Mouse (Mus musculus): ENCODE measurements around the gene Dspp. TPM values are rescaled to one million over a fixed set of nuclear protein-coding genes. Genes with fewer than 3 reads are reported as not detected.

The Dspp gene
- total RNA-seq (2012; rRNA removed) (not detected in 2 replicates), total RNA-seq (2014; rRNA removed) (not detected in 2 replicates), polyA plus RNA-seq (2012; ENCODE audit: insufficient read length, low read depth) (not detected in 2 replicates)

GRCm38 (mm10) chr5:104170412-104170811, at the start of gene Dspp:
Dspp (plus strand) TSS chr5:104170712.
- in situ Hi-C loops (cut with MboI; ENCODE audit: low pct_ligation_motif_present, low pct_unique_long_range_greater_than_20kb, low sequenced_read_pairs) = no loop called here

GRCm38 (mm10) chr5:104124016-104124658, 46.4 kb upstream of the Dspp start:
- Histone ChIP-seq H3K4me1 (ENCODE audit: control insufficient read depth in 1 of 2, insufficient read depth in 2 of 2) (no peaks in the 10 kb centered on the region), H3K4me2 (ENCODE audit: insufficient read depth, low read depth, poor library complexity, severe bottlenecking) (no peak overlapping the region), H3K4me3 (replicated peaks in 1 of 3; ENCODE audit: low read depth in 2 of 3, low read length in 2 of 3, poor library complexity in 1 of 3) (no peak overlapping the region), H3K9me3 (replicated peaks; ENCODE audit: low read length) (no peaks in the 10 kb centered on the region), H3K36me3 (replicated peaks in 1 of 2; ENCODE audit: control insufficient read depth in 1 of 2, insufficient read depth in 1 of 2, low read length in 1 of 2) (no peaks in the 10 kb centered on the region), H3K27me3 (replicated peaks) (no peaks in the 10 kb centered on the region), H3K27ac (ENCODE audit: insufficient read depth, low read depth) (no peak overlapping the region), H3K79me2 (replicated peaks; ENCODE audit: control insufficient read depth, extremely low read depth, insufficient read depth, poor library complexity, severe bottlenecking) (no peaks in the 10 kb centered on the region), H3K9ac (ENCODE audit: insufficient read depth, low read depth) (no peak overlapping the region)
- in situ Hi-C loops (cut with MboI; ENCODE audit: low pct_ligation_motif_present, low pct_unique_long_range_greater_than_20kb, low sequenced_read_pairs) = loop anchor here (25.0 kb wide), 1 partner anchor 213 kb away; the partner anchor contains the start of gene Mepe
- DNase-seq (ENCODE audit: extremely low read depth) = no peak
- no peak for TF ChIP-seq ZNF384 (IDR thresholded peaks at IDR 0.05; ENCODE audit: low read depth, low read length)
- dilution Hi-C loops (cut with MboI; ENCODE audit: extremely low pct_ligation_motif_present, extremely low pct_unique_long_range_greater_than_20kb, low sequenced_read_pairs) = no loop called here

More at GRCm38 (mm10) chr5:104170412-104170811, at the start of gene Dspp:
- dilution Hi-C loops (cut with MboI; ENCODE audit: extremely low pct_ligation_motif_present, extremely low pct_unique_long_range_greater_than_20kb, low sequenced_read_pairs) = no loop called here
- H3K4me3 ChIP-seq (replicated peaks in 1 of 3; ENCODE audit: low read depth in 2 of 3, low read length in 2 of 3, poor library complexity in 1 of 3) = no peak within 1 kb of the TSS
- H3K27me3 ChIP-seq (replicated peaks) = no peaks in the 10 kb centered on the region
- H3K4me2 ChIP-seq (ENCODE audit: insufficient read depth, low read depth, poor library complexity, severe bottlenecking) = no peak within 1 kb of the TSS
- no peaks in the 10 kb centered on the region for H3K9me3 ChIP-seq (replicated peaks; ENCODE audit: low read length)
- TF ChIP-seq PAX5 (IDR thresholded peaks at IDR 0.05; ENCODE audit: low read length) (no peak), BHLHE40 (IDR thresholded peaks at IDR 0.05; ENCODE audit: low read depth, low read length) (no peak), SIN3A (IDR thresholded peaks at IDR 0.05; ENCODE audit: low read length) (no peak), CHD2 (IDR thresholded peaks at IDR 0.05; ENCODE audit: low read length) (no peak), MYC (IDR thresholded peaks at IDR 0.05; ENCODE audit: low read depth, low read length) (no peak), HCFC1 (IDR thresholded peaks at IDR 0.05; ENCODE audit: low read depth, low read length) (no peak), TBP (conservative IDR thresholded peaks at IDR 0.05; ENCODE audit: low read depth, low read length) (no peak), CHD1 (IDR thresholded peaks at IDR 0.05; ENCODE audit: low read depth, low read length) (no peak), RAD21 (IDR thresholded peaks at IDR 0.05; ENCODE audit: low read depth, low read length) (no peak), USF2 (conservative IDR thresholded peaks at IDR 0.05; ENCODE audit: low read depth, low read length) (no peak)
- H3K9ac ChIP-seq (ENCODE audit: insufficient read depth, low read depth) = no peak within 1 kb of the TSS
- H3K27ac ChIP-seq (ENCODE audit: insufficient read depth, low read depth) = no peak within 1 kb of the TSS
- no peaks in the 10 kb centered on the region for H3K36me3 ChIP-seq (replicated peaks in 1 of 2; ENCODE audit: control insufficient read depth in 1 of 2, insufficient read depth in 1 of 2, low read length in 1 of 2)
- DNase-seq (ENCODE audit: extremely low read depth) = no peak
- no peaks in the 10 kb centered on the region for H3K4me1 ChIP-seq (ENCODE audit: control insufficient read depth in 1 of 2, insufficient read depth in 2 of 2)
- no peaks in the 10 kb centered on the region for H3K79me2 ChIP-seq (replicated peaks; ENCODE audit: control insufficient read depth, extremely low read depth, insufficient read depth, poor library complexity, severe bottlenecking)

GRCm38 (mm10) chr5:104126561-104127320, 43.8 kb upstream of the Dspp start:
- no peaks in the 10 kb centered on the region for H3K4me1 ChIP-seq (ENCODE audit: control insufficient read depth in 1 of 2, insufficient read depth in 2 of 2)
- no peak overlapping the region for H3K4me3 ChIP-seq (replicated peaks in 1 of 3; ENCODE audit: low read depth in 2 of 3, low read length in 2 of 3, poor library complexity in 1 of 3)
- no peaks in the 10 kb centered on the region for H3K79me2 ChIP-seq (replicated peaks; ENCODE audit: control insufficient read depth, extremely low read depth, insufficient read depth, poor library complexity, severe bottlenecking)
- DNase-seq (ENCODE audit: extremely low read depth) = no peak
- H3K36me3 ChIP-seq (replicated peaks in 1 of 2; ENCODE audit: control insufficient read depth in 1 of 2, insufficient read depth in 1 of 2, low read length in 1 of 2) = no peaks in the 10 kb centered on the region
- no peak overlapping the region for H3K4me2 ChIP-seq (ENCODE audit: insufficient read depth, low read depth, poor library complexity, severe bottlenecking)
- dilution Hi-C loops (cut with MboI; ENCODE audit: extremely low pct_ligation_motif_present, extremely low pct_unique_long_range_greater_than_20kb, low sequenced_read_pairs) = no loop called here
- no peaks in the 10 kb centered on the region for H3K9me3 ChIP-seq (replicated peaks; ENCODE audit: low read length)
- no peak overlapping the region for H3K27ac ChIP-seq (ENCODE audit: insufficient read depth, low read depth)
- no peaks in the 10 kb centered on the region for H3K27me3 ChIP-seq (replicated peaks)
- H3K9ac ChIP-seq (ENCODE audit: insufficient read depth, low read depth) = no peak overlapping the region
- in situ Hi-C loops (cut with MboI; ENCODE audit: low pct_ligation_motif_present, low pct_unique_long_range_greater_than_20kb, low sequenced_read_pairs) = no loop called here
- TF ChIP-seq ZKSCAN1 (IDR thresholded peaks at IDR 0.05; ENCODE audit: borderline replicate concordance, low read depth, low read length) (no peak), POLR2A (IDR thresholded peaks at IDR 0.05; ENCODE audit: low read depth, low read length) (no peak), MAFK (IDR thresholded peaks at IDR 0.05; ENCODE audit: insufficient replicate concordance, low read length) (no peak), MAZ (IDR thresholded peaks at IDR 0.05; ENCODE audit: low read depth, low read length) (no peak), GABPA (IDR thresholded peaks at IDR 0.05; ENCODE audit: insufficient replicate concordance, low read depth, low read length) (no peak), RCOR1 (conservative IDR thresholded peaks at IDR 0.05; ENCODE audit: low read depth, low read length) (no peak), TCF12 (IDR thresholded peaks at IDR 0.05; ENCODE audit: low read depth, low read length) (no peak), E2F4 (IDR thresholded peaks at IDR 0.05; ENCODE audit: insufficient replicate concordance, low read depth, low read length) (no peak), ELF1 (IDR thresholded peaks at IDR 0.05; ENCODE audit: low read depth, low read length) (no peak), JUND (conservative IDR thresholded peaks at IDR 0.05; ENCODE audit: low read depth, low read length) (no peak), NRF1 (IDR thresholded peaks at IDR 0.05; ENCODE audit: low read depth, low read length) (no peak), MAX (IDR thresholded peaks at IDR 0.05; ENCODE audit: low read length) (no peak), EP300 (IDR thresholded peaks at IDR 0.05; ENCODE audit: low read length) (no peak), HCFC1 (IDR thresholded peaks at IDR 0.05; ENCODE audit: low read depth, low read length) (no peak), MEF2A (IDR thresholded peaks at IDR 0.05; ENCODE audit: borderline replicate concordance, low read depth, low read length) (no peak)
